Mouse (Mus musculus): ENCODE measurements around the gene Samd15. TPM values are rescaled to one million over a fixed set of nuclear protein-coding genes. Genes with fewer than 3 reads are reported as not detected.
A peak's percentile ranks its signal among the peaks of the same experiment; 100 is the strongest.
"Not testable (repeated sequence)": the region's sequence is repeated elsewhere in the genome, so short reads cannot be mapped to it uniquely, and the experiment has no call there.

Gene Samd15
- polyA plus RNA-seq, 1 experiment from 2014 or later, result 6.1 TPM

DNA sequence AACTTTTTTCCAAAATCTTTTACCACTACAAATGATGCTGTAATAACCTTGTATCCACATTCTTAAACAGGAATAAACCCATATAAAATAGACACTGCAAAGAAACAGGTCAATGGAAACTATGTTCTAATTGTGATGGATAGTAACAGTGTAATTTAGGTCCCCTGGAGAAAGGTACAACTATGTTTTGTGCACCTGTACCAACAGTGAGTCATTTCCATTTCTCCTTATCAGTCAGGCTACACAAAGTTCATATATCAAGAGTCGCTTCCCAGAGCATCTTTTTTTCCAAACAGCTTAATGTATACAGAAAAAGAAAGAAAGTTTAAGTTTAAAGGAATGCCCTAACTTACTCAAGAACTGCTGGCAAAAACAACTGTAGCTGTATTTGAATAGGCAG, 4.5 kb upstream of the Samd15 start:
- no peak overlapping the region for H3K4me2 ChIP-seq (ENCODE audit: low read depth, low read length)

DNA sequence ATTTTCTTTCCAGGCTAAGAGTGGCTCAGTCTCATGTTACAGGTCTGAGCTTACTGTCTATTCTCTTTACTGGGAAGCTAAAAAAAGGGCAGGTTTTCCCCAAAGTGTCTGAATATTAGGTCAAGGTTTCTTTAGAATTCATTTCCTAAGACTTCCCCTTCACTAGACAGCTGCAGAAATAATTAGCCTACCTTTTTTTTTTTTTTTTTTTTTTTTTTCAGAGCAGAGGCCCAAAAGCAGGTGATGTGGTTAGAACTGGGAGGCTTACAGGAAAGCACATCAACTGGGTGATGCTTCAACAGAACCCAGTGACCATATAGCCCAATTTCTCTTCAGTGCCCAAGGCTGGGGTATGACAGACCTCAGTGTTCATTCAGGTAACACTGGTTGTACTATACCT, 3.2 kb upstream of the Samd15 start:
- no peak overlapping the region for H3K27ac ChIP-seq (ENCODE audit: low read length)
- no peaks in the 10 kb centered on the region for H3K9me3 ChIP-seq (replicated peaks; ENCODE audit: control insufficient read depth, low read length)
- peaks cover 18% of the 10 kb centered on the region for H3K27me3 ChIP-seq (ENCODE audit: control insufficient read depth, insufficient read depth, low read depth, low read length)
- H3K4me1 ChIP-seq (ENCODE audit: control insufficient read depth, low read depth, low read length), result peaks cover 7% of the 10 kb centered on the region
- H3K36me3 ChIP-seq (ENCODE audit: control insufficient read depth, insufficient read depth), result no peaks in the 10 kb centered on the region
- no peak overlapping the region for H3K4me3 ChIP-seq (ENCODE audit: low read depth, low read length)
- ATAC-seq (ENCODE audit: low read depth), result no peak
- H3K9ac ChIP-seq (ENCODE audit: low read depth, low read length), result no peak overlapping the region
- H3K4me2 ChIP-seq (ENCODE audit: low read depth, low read length), result no peak overlapping the region

More for the DNA sequence above, 4.5 kb upstream of the Samd15 start:
- Histone ChIP-seq H3K27ac (ENCODE audit: low read length) (no peak overlapping the region), H3K36me3 (ENCODE audit: control insufficient read depth, insufficient read depth) (no peaks in the 10 kb centered on the region), H3K4me3 (ENCODE audit: low read depth, low read length) (no peak overlapping the region), H3K4me1 (ENCODE audit: control insufficient read depth, low read depth, low read length) (peaks cover 4% of the 10 kb centered on the region; the same call in 1 of the 2 replicates), H3K9ac (ENCODE audit: low read depth, low read length) (no peak overlapping the region), H3K27me3 (ENCODE audit: control insufficient read depth, insufficient read depth, low read depth, low read length) (peaks cover 7% of the 10 kb centered on the region), H3K9me3 (replicated peaks; ENCODE audit: control insufficient read depth, low read length) (no peaks in the 10 kb centered on the region)
- no peak for ATAC-seq (ENCODE audit: low read depth)
- 68% methylated on average over 1 of the region's 1 CpGs for WGBS (ENCODE audit: insufficient replicate concordance)

DNA sequence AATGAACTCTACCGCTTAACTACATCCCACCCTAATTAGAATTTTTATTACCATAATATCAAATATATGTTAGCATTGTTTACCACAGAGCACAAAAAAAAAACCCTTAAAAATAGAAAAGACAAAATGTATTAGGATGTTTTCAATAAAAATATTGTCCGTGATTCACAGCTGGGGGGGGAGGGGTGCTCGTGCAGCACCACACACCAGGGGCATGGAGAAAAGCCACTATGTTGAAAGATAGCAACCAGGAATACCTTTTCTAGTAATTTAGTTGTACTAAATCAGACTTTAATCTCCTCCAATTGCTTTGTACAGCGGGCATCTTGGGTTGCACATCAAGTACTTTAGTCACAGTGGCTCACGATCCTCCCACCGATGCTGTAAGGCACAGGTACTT, 731 bp upstream of the Samd15 start:
- H3K27me3 ChIP-seq (ENCODE audit: control insufficient read depth, insufficient read depth, low read depth, low read length), result peaks cover 20% of the 10 kb centered on the region
- no peaks in the 10 kb centered on the region for H3K9me3 ChIP-seq (replicated peaks; ENCODE audit: control insufficient read depth, low read length)
- ATAC-seq (ENCODE audit: low read depth), result no peak
- H3K4me3 ChIP-seq (ENCODE audit: low read depth, low read length), result no peak overlapping the region
- H3K9ac ChIP-seq (ENCODE audit: low read depth, low read length), result no peak overlapping the region
- peaks cover 7% of the 10 kb centered on the region for H3K4me1 ChIP-seq (ENCODE audit: control insufficient read depth, low read depth, low read length)
- no peak overlapping the region for H3K27ac ChIP-seq (ENCODE audit: low read length)
- no peaks in the 10 kb centered on the region for H3K36me3 ChIP-seq (ENCODE audit: control insufficient read depth, insufficient read depth)
- 62% methylated on average over 6 of the region's 6 CpGs for WGBS (ENCODE audit: insufficient replicate concordance)
- peak overlapping the region; percentile 95; the same call in 1 of the 2 replicates for H3K4me2 ChIP-seq (ENCODE audit: low read depth, low read length)

- WGBS (ENCODE audit: insufficient replicate concordance), result under 1% methylated on average over 59 of the region's 70 CpGs
- Histone ChIP-seq H3K4me2 (ENCODE audit: low read depth, low read length) (peak within 1 kb of the TSS; percentile 95), H3K27me3 (ENCODE audit: control insufficient read depth, insufficient read depth, low read depth, low read length) (peaks cover 20% of the 10 kb centered on the region), H3K4me1 (ENCODE audit: control insufficient read depth, low read depth, low read length) (peaks cover 7% of the 10 kb centered on the region), H3K9me3 (replicated peaks; ENCODE audit: control insufficient read depth, low read length) (no peaks in the 10 kb centered on the region), H3K9ac (ENCODE audit: low read depth, low read length) (peak within 1 kb of the TSS; percentile 76), H3K36me3 (ENCODE audit: control insufficient read depth, insufficient read depth) (no peaks in the 10 kb centered on the region), H3K4me3 (ENCODE audit: low read depth, low read length) (peak within 1 kb of the TSS; percentile 75), H3K27ac (ENCODE audit: low read length) (no peak within 1 kb of the TSS)
- peak; percentile 86 for ATAC-seq (ENCODE audit: low read depth)
These were observed 557 bp downstream of the Samd15 start, which contains the start of gene Tmed8 for GRCm38 (mm10) chr12:87199973-87200586. Gene Tmed8, minus strand, starts transcription at chr12:87200454.

- Histone ChIP-seq H3K4me3 (ENCODE audit: low read depth, low read length) (no peak overlapping the region), H3K27ac (ENCODE audit: low read length) (no peak overlapping the region), H3K9me3 (replicated peaks; ENCODE audit: control insufficient read depth, low read length) (no peaks in the 10 kb centered on the region), H3K4me1 (ENCODE audit: control insufficient read depth, low read depth, low read length) (peaks cover 7% of the 10 kb centered on the region), H3K27me3 (ENCODE audit: control insufficient read depth, insufficient read depth, low read depth, low read length) (peaks cover 20% of the 10 kb centered on the region), H3K9ac (ENCODE audit: low read depth, low read length) (no peak overlapping the region), H3K36me3 (ENCODE audit: control insufficient read depth, insufficient read depth) (no peaks in the 10 kb centered on the region), H3K4me2 (ENCODE audit: low read depth, low read length) (no peak overlapping the region)
- WGBS (ENCODE audit: insufficient replicate concordance), result 51% methylated on average over 5 of the region's 5 CpGs
- no peak for ATAC-seq (ENCODE audit: low read depth)
These were observed 2.2 kb downstream of the Samd15 start for GRCm38 (mm10) chr12:87201694-87202093.

DNA sequence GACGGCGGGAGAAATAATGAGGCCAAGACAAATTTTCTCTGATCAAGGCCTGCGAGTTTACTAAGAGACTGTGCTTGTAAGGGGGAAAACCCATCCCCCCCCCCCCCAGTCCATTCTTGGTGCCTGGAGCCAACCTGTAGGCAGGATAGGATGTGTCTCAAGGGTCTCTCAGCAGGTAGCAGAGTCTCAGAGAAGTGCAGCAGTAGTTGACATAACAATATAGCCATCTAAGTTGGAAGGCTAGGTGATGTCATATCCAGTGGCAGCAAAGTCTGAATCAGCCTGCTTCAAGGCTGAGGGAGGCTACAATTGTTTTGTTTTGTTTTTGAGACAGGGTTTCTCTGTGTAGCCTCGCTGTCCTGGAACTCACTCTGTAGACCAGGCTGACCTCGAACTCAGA, 6.3 kb downstream of the Samd15 start:
- not testable (repeated sequence) for H3K36me3 ChIP-seq (ENCODE audit: control insufficient read depth, insufficient read depth); H3K4me1 ChIP-seq (ENCODE audit: control insufficient read depth, low read depth, low read length); H3K4me2 ChIP-seq (ENCODE audit: low read depth, low read length); ATAC-seq (ENCODE audit: low read depth); H3K9ac ChIP-seq (ENCODE audit: low read depth, low read length); H3K27me3 ChIP-seq (ENCODE audit: control insufficient read depth, insufficient read depth, low read depth, low read length); H3K9me3 ChIP-seq (replicated peaks; ENCODE audit: control insufficient read depth, low read length); H3K4me3 ChIP-seq (ENCODE audit: low read depth, low read length); H3K27ac ChIP-seq (ENCODE audit: low read length)
- 63% methylated on average over 5 of the region's 5 CpGs for WGBS (ENCODE audit: insufficient replicate concordance)

DNA sequence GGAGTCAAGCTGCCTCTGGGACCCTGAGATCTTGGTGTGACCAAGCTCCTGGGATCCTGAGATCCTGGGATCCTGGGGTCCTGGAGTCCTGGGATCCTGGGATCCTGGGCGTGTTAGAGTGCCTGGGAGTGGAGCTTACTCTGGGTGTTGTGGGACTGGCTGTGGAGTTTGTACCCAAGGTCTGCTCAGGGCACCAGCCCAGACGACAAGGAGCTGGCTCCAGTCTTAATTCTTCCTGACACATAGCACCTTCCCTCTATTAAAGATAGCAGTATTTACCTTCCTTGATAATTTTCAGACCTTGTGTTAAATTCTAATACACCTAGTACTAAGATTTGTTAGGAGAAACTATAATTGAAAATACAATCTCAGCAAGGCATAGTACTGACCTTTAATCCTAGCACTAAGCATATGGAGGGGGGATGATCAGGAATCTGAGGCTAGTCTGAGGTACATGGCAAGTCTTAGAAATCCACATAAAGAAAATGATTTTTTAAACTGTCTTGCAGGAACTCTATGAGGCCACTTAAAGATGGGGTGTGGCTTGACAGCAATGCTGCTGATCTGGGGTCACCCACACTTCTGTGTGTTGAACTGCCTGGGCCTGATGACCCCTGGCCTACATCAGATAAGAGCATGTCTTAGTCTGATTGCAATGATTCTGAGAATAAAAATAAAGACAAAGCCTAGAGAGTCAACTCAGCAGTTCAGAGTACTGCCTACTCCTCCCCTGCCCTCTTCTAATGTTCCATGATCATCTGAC, 13.5 kb downstream of the Samd15 start:
- ATAC-seq (ENCODE audit: low read depth), result no peak
- H3K9ac ChIP-seq (ENCODE audit: low read depth, low read length), result no peak overlapping the region

GRCm38 (mm10) chr12:87216053-87216452, 16.5 kb downstream of the Samd15 start:
- H3K36me3 ChIP-seq (ENCODE audit: control insufficient read depth, insufficient read depth), result no peaks in the 10 kb centered on the region
- no peaks in the 10 kb centered on the region for H3K27me3 ChIP-seq (ENCODE audit: control insufficient read depth, insufficient read depth, low read depth, low read length)
- WGBS (ENCODE audit: insufficient replicate concordance), result 40% methylated on average over 2 of the region's 2 CpGs
- no peaks in the 10 kb centered on the region for H3K4me1 ChIP-seq (ENCODE audit: control insufficient read depth, low read depth, low read length)
- H3K4me3 ChIP-seq (ENCODE audit: low read depth, low read length), result no peak overlapping the region
- no peak overlapping the region for H3K4me2 ChIP-seq (ENCODE audit: low read depth, low read length)
- no peak overlapping the region for H3K27ac ChIP-seq (ENCODE audit: low read length)
- H3K9me3 ChIP-seq (replicated peaks; ENCODE audit: control insufficient read depth, low read length), result no peaks in the 10 kb centered on the region
- no peak overlapping the region for H3K9ac ChIP-seq (ENCODE audit: low read depth, low read length)
- ATAC-seq (ENCODE audit: low read depth), result no peak

More for the DNA sequence above, 13.5 kb downstream of the Samd15 start:
- Histone ChIP-seq H3K27ac (ENCODE audit: low read length) (no peak overlapping the region), H3K9me3 (replicated peaks; ENCODE audit: control insufficient read depth, low read length) (no peaks in the 10 kb centered on the region), H3K27me3 (ENCODE audit: control insufficient read depth, insufficient read depth, low read depth, low read length) (no peaks in the 10 kb centered on the region), H3K36me3 (ENCODE audit: control insufficient read depth, insufficient read depth) (no peaks in the 10 kb centered on the region), H3K4me1 (ENCODE audit: control insufficient read depth, low read depth, low read length) (no peaks in the 10 kb centered on the region), H3K4me3 (ENCODE audit: low read depth, low read length) (no peak overlapping the region), H3K4me2 (ENCODE audit: low read depth, low read length) (no peak overlapping the region)
- WGBS (ENCODE audit: insufficient replicate concordance), result 34% methylated on average over 2 of the region's 2 CpGs

DNA sequence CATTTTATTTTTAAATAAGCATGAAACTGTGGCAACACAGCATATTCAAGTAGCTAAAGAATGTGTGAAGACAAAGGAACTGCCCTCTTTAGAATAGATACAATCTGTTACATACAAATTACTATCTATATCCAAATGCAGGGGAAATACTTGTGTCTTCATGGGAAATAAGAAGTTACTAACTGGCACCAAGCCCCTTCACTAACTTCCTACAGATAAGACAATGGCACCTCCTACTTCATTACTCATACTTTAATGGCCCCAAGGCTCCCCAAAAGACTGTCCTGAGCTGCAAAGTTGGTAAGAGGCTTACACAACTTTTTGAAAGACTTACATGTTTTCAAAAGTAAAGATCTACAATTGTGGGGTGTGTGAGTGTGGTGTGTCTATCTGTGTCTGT, 18.1 kb downstream of the Samd15 start:
- no peaks in the 10 kb centered on the region for H3K27me3 ChIP-seq (ENCODE audit: control insufficient read depth, insufficient read depth, low read depth, low read length)

More for the DNA sequence above, 18.1 kb downstream of the Samd15 start:
- H3K4me2 ChIP-seq (ENCODE audit: low read depth, low read length), result no peak overlapping the region
- no peak for ATAC-seq (ENCODE audit: low read depth)
- H3K4me3 ChIP-seq (ENCODE audit: low read depth, low read length), result no peak overlapping the region
- H3K27ac ChIP-seq (ENCODE audit: low read length), result no peak overlapping the region
- no peaks in the 10 kb centered on the region for H3K4me1 ChIP-seq (ENCODE audit: control insufficient read depth, low read depth, low read length)
- H3K36me3 ChIP-seq (ENCODE audit: control insufficient read depth, insufficient read depth), result no peaks in the 10 kb centered on the region
- no peak overlapping the region for H3K9ac ChIP-seq (ENCODE audit: low read depth, low read length)
- no peaks in the 10 kb centered on the region for H3K9me3 ChIP-seq (replicated peaks; ENCODE audit: control insufficient read depth, low read length)

Measured in liver, embryonic 16.5 days (tissue).